Mouse (Mus musculus): ENCODE results near the gene Dgki. TPM values are rescaled to one million over a fixed set of nuclear protein-coding genes. Genes with fewer than 3 reads are reported as not detected.
A peak's percentile ranks its signal among the peaks of the same experiment; 100 is the strongest.

Dgki gene
- polyA plus RNA-seq, 1 experiment from 2014 or later: 1.2 TPM

DNA sequence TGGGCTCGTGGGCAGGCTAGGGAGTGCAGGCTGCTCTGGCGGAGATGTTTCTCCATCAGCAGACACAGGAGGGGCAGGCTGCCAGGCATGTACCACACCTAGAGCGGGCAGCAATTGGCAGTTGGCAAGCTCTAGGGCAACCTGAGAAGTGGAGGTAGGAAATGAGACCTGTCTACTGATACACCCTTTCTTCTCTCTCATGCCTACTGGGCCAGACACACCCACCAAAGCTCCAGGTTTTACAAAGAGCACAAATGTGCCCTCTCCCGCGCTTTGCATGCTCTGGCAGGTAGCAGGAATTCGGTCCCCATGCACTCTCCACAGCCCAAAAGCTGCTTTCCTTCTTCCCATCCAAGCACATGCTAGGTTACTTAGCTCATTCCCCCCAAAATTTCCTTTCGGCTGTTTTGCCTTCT is 490.7 kb downstream of the Dgki start:
- Histone ChIP-seq H3K4me3 (peak overlapping the region; percentile 56), H3K4me1 (peaks cover 25% of the 10 kb centered on the region), H3K27ac (peak overlapping the region; percentile 95), H3K4me2 (replicated peaks) (peak overlapping the region; percentile 60), H3K9ac (peak overlapping the region; percentile 76), H3K36me3 (peaks cover 7% of the 10 kb centered on the region), H3K9me3 (no peaks in the 10 kb centered on the region), H3K27me3 (no peaks in the 10 kb centered on the region)
- WGBS: 2% methylated on average over 7 of the region's 7 CpGs
- ATAC-seq (ENCODE audit: insufficient number of reproducible peaks, insufficient read depth, low FRiP score, low TSS enrichment): peak; percentile 8; the same call in 1 of the 2 replicates

- Histone ChIP-seq H3K4me2 (replicated peaks) (peak overlapping the region; percentile 60), H3K27me3 (no peaks in the 10 kb centered on the region), H3K9ac (peak overlapping the region; percentile 76), H3K27ac (peak overlapping the region; percentile 95), H3K4me3 (peak overlapping the region; percentile 56), H3K36me3 (peaks cover 12% of the 10 kb centered on the region), H3K9me3 (no peaks in the 10 kb centered on the region), H3K4me1 (peaks cover 25% of the 10 kb centered on the region)
- ATAC-seq (ENCODE audit: insufficient number of reproducible peaks, insufficient read depth, low FRiP score, low TSS enrichment): no peak
- 23% methylated on average over 7 of the region's 7 CpGs for WGBS
Measured at GRCm38 (mm10) chr6:36808306-36809058, 491.5 kb downstream of the Dgki start.

GRCm38 (mm10) chr6:36806906-36807305 is 493.1 kb downstream of the Dgki start:
- H3K4me3 ChIP-seq: peak overlapping the region; percentile 19
- H3K4me2 ChIP-seq (replicated peaks): peak overlapping the region; percentile 39
- H3K27me3 ChIP-seq: no peaks in the 10 kb centered on the region
- peaks cover 22% of the 10 kb centered on the region for H3K4me1 ChIP-seq
- no peak overlapping the region for H3K27ac ChIP-seq
- peaks cover 22% of the 10 kb centered on the region for H3K36me3 ChIP-seq
- 92% methylated on average over 6 of the region's 6 CpGs for WGBS
- no peak overlapping the region for H3K9ac ChIP-seq
- ATAC-seq (ENCODE audit: insufficient number of reproducible peaks, insufficient read depth, low FRiP score, low TSS enrichment): no peak
- H3K9me3 ChIP-seq: no peaks in the 10 kb centered on the region

- no peak overlapping the region for H3K27ac ChIP-seq
- H3K27me3 ChIP-seq: no peaks in the 10 kb centered on the region
- no peak overlapping the region for H3K4me3 ChIP-seq
- no peak for ATAC-seq (ENCODE audit: insufficient number of reproducible peaks, insufficient read depth, low FRiP score, low TSS enrichment)
- H3K4me2 ChIP-seq (replicated peaks): no peak overlapping the region
- no peaks in the 10 kb centered on the region for H3K9me3 ChIP-seq
- WGBS: 78% methylated on average over 5 of the region's 5 CpGs
- H3K4me1 ChIP-seq: peaks cover 21% of the 10 kb centered on the region; the same call in 1 of the 2 replicates
- peaks cover 28% of the 10 kb centered on the region for H3K36me3 ChIP-seq
- no peak overlapping the region for H3K9ac ChIP-seq
Measured at GRCm38 (mm10) chr6:36800309-36800946, 499.6 kb downstream of the Dgki start.

DNA sequence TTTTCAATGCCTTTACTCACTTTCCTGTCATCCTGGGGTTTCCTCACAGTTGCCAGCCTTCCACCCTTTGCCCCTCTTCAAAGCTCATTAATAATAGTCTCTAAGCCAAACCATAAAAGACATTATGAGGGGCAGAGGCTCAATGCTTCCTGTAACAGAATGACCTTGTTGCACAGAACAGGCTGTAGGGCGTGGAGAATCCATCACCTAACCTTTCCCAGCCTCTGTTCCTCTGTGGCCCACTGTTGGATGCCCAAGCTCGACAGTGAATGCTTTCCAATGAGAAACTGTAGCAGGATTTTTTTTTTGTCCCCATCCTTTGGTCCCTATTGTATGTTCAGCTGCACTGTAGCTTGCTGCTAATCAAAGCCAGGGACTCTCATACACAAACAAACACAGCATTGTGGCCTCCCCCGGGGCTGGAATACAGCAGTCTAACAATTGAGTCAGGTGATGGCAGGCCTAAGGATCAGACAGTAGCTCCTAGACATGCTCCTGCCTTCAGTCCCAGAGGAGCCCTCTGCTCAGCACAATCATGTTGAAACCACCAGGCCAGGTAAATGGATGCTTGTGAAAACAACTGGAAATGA is 502.8 kb downstream of the Dgki start:
- H3K27ac ChIP-seq: 0 out of 2 replicates have a peak overlapping the region, but pooled peaks have one; percentile 36
- no peaks in the 10 kb centered on the region for H3K27me3 ChIP-seq
- no peak overlapping the region for H3K4me3 ChIP-seq
- H3K4me2 ChIP-seq (replicated peaks): no peak overlapping the region
- no peak overlapping the region for H3K9ac ChIP-seq
- 0 out of 2 replicates have a peak, but pooled peaks have one; percentile 28 for ATAC-seq (ENCODE audit: insufficient number of reproducible peaks, insufficient read depth, low FRiP score, low TSS enrichment)
- 21% methylated on average over 3 of the region's 3 CpGs for WGBS
- peaks cover 21% of the 10 kb centered on the region; the same call in 1 of the 2 replicates for H3K4me1 ChIP-seq
- H3K36me3 ChIP-seq: peaks cover 11% of the 10 kb centered on the region
- no peaks in the 10 kb centered on the region for H3K9me3 ChIP-seq

Other genes starting within 250 kb of the Dgki start
- gene Creb3l2, start 142.0 kb upstream of the Dgki start, polyA plus RNA-seq (2016; fragmentation: Nextera tagmentation; extraction: Ambion mirVana): 24.9 and 25.6 TPM in 2 replicates
- not detected in 2 replicates for gene Akr1d1, start 230.0 kb upstream of the Dgki start, polyA plus RNA-seq (2016; fragmentation: Nextera tagmentation; extraction: Ambion mirVana)